Comparison of ENCODE assay signal across 22 mouse cellular contexts in the genomic region with DNA sequence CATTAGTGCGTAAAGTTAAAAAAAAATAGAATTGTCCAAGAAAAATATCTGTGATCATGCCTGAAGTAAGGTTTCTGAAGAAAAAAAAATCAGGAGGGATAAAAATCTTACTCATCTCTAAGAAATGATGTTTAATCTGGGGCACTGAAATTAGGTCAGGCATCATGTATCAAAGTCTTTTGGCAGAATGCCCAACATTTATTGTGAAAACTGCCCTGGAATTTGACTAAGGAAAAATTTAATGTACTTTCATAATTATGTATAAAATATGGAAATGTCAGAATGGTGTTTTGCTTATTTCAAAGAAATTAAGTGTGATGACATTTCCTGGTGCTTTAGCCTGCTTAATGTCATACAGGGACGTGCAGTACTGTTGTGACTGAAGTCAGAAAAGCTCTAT. TPM values are rescaled to one million over a fixed set of nuclear protein-coding genes. Genes with fewer than 3 reads are reported as not detected.
DNase-seq lines count a peak whose midpoint lies in the region; ATAC-seq lines count a peak whose summit lies in the region.
"Had no signal": no experiment of that assay in that cellular context is flagged by ENCODE, and none has a peak within 500 bp of the region (broad histone marks: within the 10 kb centered on the region; RNA-seq: fewer than 3 reads in every experiment).

No protein-coding gene starts in this region.

- H3K27me3 ChIP-seq in limb, embryonic 12.5 days: no peaks in the 10 kb centered on the region
- no peaks in the 10 kb centered on the region for H3K27me3 ChIP-seq in limb, embryonic 10.5 days (ENCODE audit: low read depth, poor library complexity, severe bottlenecking)
- H3K27me3 ChIP-seq in midbrain, embryonic 15.5 days (replicated peaks): no peaks in the 10 kb centered on the region
- no peaks in the 10 kb centered on the region for H3K27me3 ChIP-seq in midbrain, embryonic 10.5 days (ENCODE audit: low read depth, poor library complexity, severe bottlenecking)
- H3K27me3 ChIP-seq in intestine, embryonic 16.5 days (replicated peaks; ENCODE audit: control insufficient read depth, insufficient read depth, low read length): no peaks in the 10 kb centered on the region
- H3K27me3 ChIP-seq: CH12.LX; embryonic facial prominence, embryonic 15.5 days; forebrain, embryonic 13.5 days; limb, embryonic 15.5 days had no signal

- H3K4me2 ChIP-seq in limb, embryonic 12.5 days: no peak overlapping the region
- H3K4me2 ChIP-seq in midbrain, embryonic 15.5 days: no peak overlapping the region
- H3K4me2 ChIP-seq in intestine, embryonic 16.5 days (ENCODE audit: low read depth, low read length): no peak overlapping the region
- H3K4me2 ChIP-seq: embryonic facial prominence, embryonic 15.5 days; forebrain, embryonic 13.5 days; limb, embryonic 15.5 days had no signal

- no peaks in the 10 kb centered on the region for H3K9me3 ChIP-seq in limb, embryonic 12.5 days
- no peaks in the 10 kb centered on the region for H3K9me3 ChIP-seq in limb, embryonic 10.5 days (replicated peaks)
- no peaks in the 10 kb centered on the region for H3K9me3 ChIP-seq in midbrain, embryonic 15.5 days
- no peaks in the 10 kb centered on the region for H3K9me3 ChIP-seq in midbrain, embryonic 10.5 days (replicated peaks)
- H3K9me3 ChIP-seq in intestine, embryonic 16.5 days (ENCODE audit: control insufficient read depth, low read length): no peaks in the 10 kb centered on the region
- H3K9me3 ChIP-seq: embryonic facial prominence, embryonic 10.5 days; embryonic facial prominence, embryonic 15.5 days; forebrain, embryonic 13.5 days; limb, embryonic 15.5 days had no signal

- 0 out of 2 replicates have a peak overlapping the region, but pooled peaks have one; percentile 53 for H3K27ac ChIP-seq in limb, embryonic 12.5 days
- H3K27ac ChIP-seq in limb, embryonic 10.5 days: no peak overlapping the region
- H3K27ac ChIP-seq in midbrain, embryonic 15.5 days: 0 out of 2 replicates have a peak overlapping the region, but pooled peaks have one; percentile 45
- no peak overlapping the region for H3K27ac ChIP-seq in midbrain, embryonic 10.5 days (replicated peaks)
- no peak overlapping the region for H3K27ac ChIP-seq in intestine, embryonic 16.5 days (ENCODE audit: low read length)
- H3K27ac ChIP-seq: embryonic facial prominence, embryonic 10.5 days; forebrain, embryonic 13.5 days; left cerebral cortex, adult 2 months; limb, embryonic 15.5 days; liver, embryonic 14.5 days had no signal

- no peak overlapping the region for H3K9ac ChIP-seq in limb, embryonic 12.5 days (replicated peaks)
- no peak overlapping the region for H3K9ac ChIP-seq in midbrain, embryonic 15.5 days
- H3K9ac ChIP-seq in intestine, embryonic 16.5 days (ENCODE audit: low read depth, low read length): no peak overlapping the region
- H3K9ac ChIP-seq: embryonic facial prominence, embryonic 15.5 days; forebrain, embryonic 13.5 days; limb, embryonic 15.5 days; liver, embryonic 14.5 days had no signal

- H3K36me3 ChIP-seq in limb, embryonic 12.5 days: no peaks in the 10 kb centered on the region
- no peaks in the 10 kb centered on the region for H3K36me3 ChIP-seq in limb, embryonic 10.5 days
- no peaks in the 10 kb centered on the region for H3K36me3 ChIP-seq in midbrain, embryonic 15.5 days (replicated peaks)
- no peaks in the 10 kb centered on the region for H3K36me3 ChIP-seq in midbrain, embryonic 10.5 days
- no peaks in the 10 kb centered on the region for H3K36me3 ChIP-seq in intestine, embryonic 16.5 days (ENCODE audit: control insufficient read depth, insufficient read depth, low read length)
- H3K36me3 ChIP-seq: embryonic facial prominence, embryonic 10.5 days; embryonic facial prominence, embryonic 15.5 days; limb, embryonic 15.5 days had no signal

- 70% methylated on average over 2 of the region's 2 CpGs for WGBS in limb, embryonic 12.5 days
- 96% methylated on average over 2 of the region's 2 CpGs for WGBS in limb, embryonic 10.5 days
- 51% methylated on average over 2 of the region's 2 CpGs for WGBS in midbrain, embryonic 15.5 days
- whole genome bisulfite sequencing in midbrain, embryonic 10.5 days: 92% methylated on average over 2 of the region's 2 CpGs
- 58% methylated on average over 2 of the region's 2 CpGs for whole genome bisulfite sequencing in intestine, embryonic 16.5 days

- DNase-seq in limb, embryonic 10.5 days (ENCODE audit: low spot score): no peak
- DNase-seq in midbrain, embryonic 10.5 days (ENCODE audit: low spot score): no peak
- DNase-seq in Muller cell, postnatal 12 days (ENCODE audit: inconsistent ontology term): peak; percentile 65
- peak; percentile 46 for DNase-seq in retina, embryonic 14.5 days (ENCODE audit: low spot score)
- DNase-seq: adrenal gland, postnatal 14 days; gastrocnemius, postnatal 14 days; heart, postnatal 14 days; kidney, adult 11 months; kidney, postnatal 14 days; lung, adult 2 months; thymus, adult 2 months; thymus, postnatal 36 days had no signal

- H3K4me1 ChIP-seq in limb, embryonic 12.5 days (replicated peaks): peaks cover 34% of the 10 kb centered on the region
- H3K4me1 ChIP-seq in limb, embryonic 10.5 days: peaks cover 5% of the 10 kb centered on the region; the same call in 1 of the 2 replicates
- peaks cover 49% of the 10 kb centered on the region for H3K4me1 ChIP-seq in midbrain, embryonic 15.5 days
- H3K4me1 ChIP-seq in midbrain, embryonic 10.5 days: peaks cover 9% of the 10 kb centered on the region
- H3K4me1 ChIP-seq in intestine, embryonic 16.5 days (ENCODE audit: control insufficient read depth, insufficient read depth, low read length): no peaks in the 10 kb centered on the region

- ATAC-seq in limb, embryonic 12.5 days (ENCODE audit: insufficient number of reproducible peaks, insufficient read depth, low FRiP score, low TSS enrichment, low read depth): no peak
- no peak for ATAC-seq in midbrain, embryonic 15.5 days (replicated peaks)
- no peak for ATAC-seq in intestine, embryonic 16.5 days

- no peak overlapping the region for H3K4me3 ChIP-seq in limb, embryonic 12.5 days (replicated peaks)
- H3K4me3 ChIP-seq in limb, embryonic 10.5 days: no peak overlapping the region
- no peak overlapping the region for H3K4me3 ChIP-seq in midbrain, embryonic 15.5 days
- no peak overlapping the region for H3K4me3 ChIP-seq in midbrain, embryonic 10.5 days
- no peak overlapping the region for H3K4me3 ChIP-seq in intestine, embryonic 16.5 days (ENCODE audit: low read length)
- H3K4me3 ChIP-seq: embryonic facial prominence, embryonic 10.5 days; embryonic facial prominence, embryonic 15.5 days; forebrain, embryonic 13.5 days; left cerebral cortex, adult 2 months; limb, embryonic 15.5 days had no signal

RNA-seq across cellular contexts. Expression of gene Ncam1, which starts 52.5 kb away (rescaled TPM):
- 48.7 and 59.2 TPM in 2 replicates for polyA plus RNA-seq in limb, embryonic 12.5 days (2016; fragmentation: Nextera tagmentation; extraction: Ambion mirVana)
- polyA plus RNA-seq in limb, embryonic 10.5 days (2016; fragmentation: Nextera tagmentation; extraction: Ambion mirVana): 17.5 and 27.9 TPM in 2 replicates
- 561 and 627 TPM in 2 replicates for polyA plus RNA-seq in midbrain, embryonic 15.5 days (2015; fragmentation: Nextera tagmentation; extraction: Ambion mirVana)
- polyA plus RNA-seq in midbrain, embryonic 10.5 days (2016; fragmentation: Nextera tagmentation; extraction: Ambion mirVana): 48.9 and 94.9 TPM in 2 replicates
- polyA plus RNA-seq in intestine, embryonic 16.5 days (2015; fragmentation: Nextera tagmentation; extraction: Ambion mirVana): 61.8 and 65.1 TPM in 2 replicates

Comparison
In these comparisons a context has a peak if more than half of its experiments do, and no peak if none do; other contexts are left out.
1. H3K27ac ChIP-seq: peak in limb, embryonic 12.5 days (single experiment) and midbrain, embryonic 15.5 days (single experiment); none in limb, embryonic 10.5 days (single experiment), midbrain, embryonic 10.5 days (single experiment) and intestine, embryonic 16.5 days (single experiment).
2. DNase-seq: peak in Muller cell, postnatal 12 days (single experiment) and retina, embryonic 14.5 days (single experiment); none in limb, embryonic 10.5 days (single experiment) and midbrain, embryonic 10.5 days (single experiment).